Mouse (Mus musculus) left cerebral cortex, adult 9 months (tissue): ENCODE results near the gene Celf2.

Source experiments
- DNase-seq, 2 experiments: peaks; one replicate each; pipeline ENCODE4 v3.0.0; 2022; ENCODE audit warnings: low spot score in 2 of 2

Celf2 gene

DNA sequence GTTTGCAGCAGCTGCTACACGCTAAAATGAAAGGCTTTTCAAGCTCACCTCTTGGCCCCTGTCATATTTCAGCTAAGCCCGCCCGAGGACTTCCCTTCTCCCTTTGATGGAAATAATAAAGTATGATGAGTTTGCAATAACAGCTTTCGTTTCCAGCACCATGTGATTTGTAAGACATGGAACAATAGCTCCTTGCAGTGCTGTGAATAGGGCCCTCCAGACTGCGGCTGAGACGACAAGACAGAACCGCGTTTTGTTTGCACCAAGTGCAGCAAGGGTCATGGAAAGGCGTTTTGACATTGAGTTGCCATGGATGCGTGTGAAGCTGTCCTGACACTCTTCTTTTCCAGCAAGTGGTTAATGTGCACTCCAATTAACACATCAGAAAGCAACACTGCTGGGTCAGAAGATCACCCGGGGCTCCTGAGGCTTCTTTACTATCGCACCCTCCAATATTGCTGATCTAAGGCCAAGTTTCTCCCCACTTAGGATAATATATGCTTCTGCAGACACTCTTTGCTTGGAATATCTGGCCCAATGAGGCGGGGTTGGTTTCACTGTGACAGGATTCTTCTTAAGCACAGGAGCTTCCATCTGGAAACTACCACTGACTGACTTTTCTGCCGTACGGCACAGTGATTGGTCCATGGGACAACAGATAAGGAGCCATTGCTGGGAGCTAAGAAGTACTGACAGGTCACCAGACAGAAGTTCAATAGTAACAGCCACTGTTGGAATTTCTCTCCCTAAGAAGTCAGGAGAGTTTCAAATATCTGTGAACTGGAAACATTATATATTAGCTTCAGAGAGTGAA, 301.5 kb downstream of the Celf2 start:
- no peak for DNase-seq

- DNase-seq: no peak
These were observed 315.9 kb downstream of the Celf2 start for GRCm38 (mm10) chr2:7193413-7193812.

GRCm38 (mm10) chr2:7179186-7179585, 330.2 kb downstream of the Celf2 start:
- DNase-seq: no peak

DNA sequence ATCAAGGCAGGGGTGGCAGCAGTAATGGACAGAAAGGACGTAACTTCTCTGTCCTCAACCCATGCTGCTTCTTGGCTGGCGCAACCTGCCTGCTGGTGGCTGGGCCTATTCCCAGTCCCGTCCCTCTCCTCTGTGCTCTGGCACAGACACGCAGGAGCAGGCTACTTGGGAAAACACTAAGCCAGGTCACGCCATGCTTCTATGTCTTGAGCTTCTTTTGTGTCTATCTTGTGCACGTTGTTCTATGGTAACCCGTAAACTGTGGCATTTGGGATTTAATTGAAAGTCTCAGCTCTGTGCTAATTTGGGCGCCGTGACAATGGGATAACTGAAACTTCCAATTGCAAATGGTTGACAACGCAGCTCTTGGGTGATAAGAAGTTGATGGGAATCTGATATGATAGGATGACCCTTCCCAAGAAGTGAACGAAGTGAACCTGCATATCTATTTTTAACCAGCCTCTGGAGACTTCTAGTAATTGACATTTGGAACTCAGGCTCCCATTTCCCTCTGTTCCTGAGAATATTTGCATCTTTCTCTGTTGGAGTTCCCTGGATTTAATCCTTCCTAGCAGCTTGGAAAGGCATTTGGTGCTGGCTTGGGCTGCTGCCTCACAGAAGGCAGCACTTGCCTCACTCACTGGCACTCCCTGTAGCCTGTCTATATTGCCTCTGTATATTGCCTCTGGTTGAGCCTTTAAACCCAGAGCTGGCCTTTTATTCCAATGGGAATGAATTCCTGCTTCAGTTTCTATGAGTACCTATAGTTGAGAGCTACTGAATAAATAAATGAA, 335.9 kb downstream of the Celf2 start:
- DNase-seq: no peak

- DNase-seq: no peak
These were observed 338.2 kb downstream of the Celf2 start for GRCm38 (mm10) chr2:7171087-7171696.

DNA sequence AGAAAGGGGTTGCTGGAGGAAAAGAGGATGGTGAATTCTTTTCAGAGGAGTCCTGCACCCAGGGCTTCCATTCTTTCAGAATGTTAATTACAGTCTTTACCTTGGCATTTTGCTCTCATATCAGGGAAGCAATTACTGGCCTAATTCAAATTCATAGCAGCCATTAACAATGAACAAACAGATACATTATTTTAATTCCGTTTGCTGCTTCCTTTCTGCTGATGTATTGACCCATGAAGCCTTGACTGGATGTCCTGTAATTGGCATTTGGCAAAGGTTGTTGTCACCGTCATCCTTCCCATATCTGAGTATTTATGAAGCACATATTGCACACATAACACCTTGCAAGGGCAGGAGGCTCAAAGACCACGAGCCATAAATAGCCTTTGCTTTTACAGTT, 343.6 kb downstream of the Celf2 start:
- DNase-seq: no peak

- no peak for DNase-seq
These were observed 349.3 kb downstream of the Celf2 start for GRCm38 (mm10) chr2:7160108-7160507.

GRCm38 (mm10) chr2:7147303-7147702, 362.1 kb downstream of the Celf2 start:
- DNase-seq: no peak

GRCm38 (mm10) chr2:7145541-7146043, 363.8 kb downstream of the Celf2 start:
- DNase-seq: no peak

GRCm38 (mm10) chr2:7144871-7145270, 364.5 kb downstream of the Celf2 start:
- DNase-seq: no peak

DNA sequence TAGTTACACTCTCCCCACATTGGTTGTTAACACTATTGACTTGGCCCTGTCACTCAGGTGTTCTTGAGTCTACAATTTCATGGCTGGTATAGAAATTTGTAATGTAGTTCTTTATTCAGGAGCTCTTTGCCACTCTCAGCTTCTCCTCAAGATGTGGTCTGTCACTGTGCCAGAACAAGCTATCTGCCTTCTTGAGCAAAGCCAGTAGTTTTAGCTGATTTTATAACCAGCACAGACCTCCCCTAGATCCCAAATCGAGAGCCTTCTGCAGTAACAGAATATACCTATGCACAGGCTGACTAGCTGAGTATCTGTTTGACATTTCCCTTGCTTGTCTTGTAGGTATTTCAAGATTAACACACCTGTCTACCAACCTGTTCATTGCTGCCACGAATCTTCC, 386.0 kb downstream of the Celf2 start:
- DNase-seq: no peak

GRCm38 (mm10) chr2:7115801-7116200, 393.6 kb downstream of the Celf2 start:
- no peak for DNase-seq

- DNase-seq: no peak
These were observed 394.2 kb downstream of the Celf2 start for GRCm38 (mm10) chr2:7115161-7115560.

DNA sequence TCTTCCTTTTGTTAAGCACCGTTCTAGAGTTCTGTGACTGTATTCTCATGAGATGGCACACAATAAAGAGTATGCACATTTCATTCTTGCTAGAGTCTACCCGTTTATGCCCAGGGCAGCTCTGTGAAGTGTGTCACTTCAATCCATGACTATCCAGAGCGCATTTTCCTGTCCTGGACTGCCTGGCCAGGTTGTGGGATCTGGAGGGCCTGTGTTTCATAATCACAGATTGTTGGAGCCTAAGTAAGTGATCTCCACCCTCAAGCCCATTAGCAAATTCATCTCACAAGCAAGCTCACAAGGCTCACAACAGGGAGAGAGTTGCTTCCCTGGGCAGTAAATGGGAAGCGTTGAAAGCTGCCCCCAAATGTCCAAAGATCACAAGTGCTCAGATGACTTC, 395.6 kb downstream of the Celf2 start:
- DNase-seq: no peak

DNA sequence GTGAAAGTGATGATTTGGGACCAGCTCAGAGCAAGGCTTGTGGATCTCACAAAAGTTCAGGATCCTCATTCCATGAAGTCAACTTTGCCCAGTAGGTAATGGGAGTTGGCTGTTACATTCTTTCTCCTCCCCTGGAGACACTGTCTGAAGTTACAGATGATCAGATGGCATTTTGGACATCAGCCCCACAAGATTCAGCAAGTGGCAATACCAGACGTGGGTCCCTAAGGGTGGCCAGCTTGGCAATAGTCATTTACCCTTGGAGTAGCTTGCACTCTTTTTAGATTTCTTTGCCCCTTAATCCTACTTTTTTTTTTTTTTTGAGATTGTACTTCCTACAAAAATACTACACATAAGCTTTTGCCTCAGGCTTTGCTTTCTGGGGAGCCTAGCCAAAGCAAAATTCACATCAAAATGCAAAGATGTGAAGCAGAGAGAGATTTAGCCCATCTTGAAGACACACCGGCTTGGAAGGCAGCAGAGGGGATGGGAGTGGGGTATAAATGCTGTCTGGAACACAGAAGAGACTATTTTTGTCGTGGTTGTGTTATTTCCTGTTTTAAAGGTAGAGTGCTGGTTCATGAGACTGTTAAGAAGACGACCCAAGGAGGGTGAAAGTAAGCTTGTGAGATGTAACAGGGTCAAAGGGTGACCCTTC, 397.1 kb downstream of the Celf2 start:
- DNase-seq: no peak

DNA sequence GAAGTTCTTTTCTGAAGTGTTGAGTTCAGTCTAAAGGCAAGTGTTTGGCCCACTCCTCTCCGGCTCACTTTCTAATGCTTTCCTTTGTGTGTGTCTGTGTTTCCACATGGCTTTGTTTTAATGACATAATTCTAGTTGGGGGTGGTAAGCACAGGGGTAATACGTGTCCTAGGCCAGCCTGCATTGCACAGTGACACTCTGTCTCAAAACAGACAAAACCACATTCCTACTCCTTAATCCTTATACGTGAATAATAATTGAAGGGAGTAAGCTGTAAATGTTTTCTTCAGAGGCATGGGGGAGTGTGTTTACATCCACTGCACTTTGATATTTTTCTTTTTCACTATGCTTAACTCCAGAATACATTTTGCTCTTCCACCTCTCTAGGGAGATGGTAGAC, 415.9 kb downstream of the Celf2 start:
- no peak for DNase-seq

DNA sequence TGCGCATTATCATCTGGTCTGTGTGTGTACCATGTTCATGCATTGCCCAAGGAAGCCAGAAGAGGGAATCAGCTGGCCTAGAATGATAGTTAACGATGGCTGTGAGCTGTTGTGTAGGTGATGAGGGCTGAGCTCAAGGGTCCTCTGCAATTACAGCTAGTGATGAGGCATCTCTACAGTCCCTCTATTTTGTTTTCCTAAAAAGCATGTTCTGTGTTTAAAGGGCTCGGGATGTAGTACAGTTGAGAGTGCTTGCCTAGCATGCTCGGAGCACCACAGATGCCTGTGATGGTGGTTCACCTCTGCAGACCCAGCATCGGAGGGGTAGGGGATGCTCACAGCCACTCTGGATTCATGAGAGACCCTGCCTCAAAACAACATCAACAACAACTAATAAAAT, 416.7 kb downstream of the Celf2 start:
- no peak for DNase-seq

DNA sequence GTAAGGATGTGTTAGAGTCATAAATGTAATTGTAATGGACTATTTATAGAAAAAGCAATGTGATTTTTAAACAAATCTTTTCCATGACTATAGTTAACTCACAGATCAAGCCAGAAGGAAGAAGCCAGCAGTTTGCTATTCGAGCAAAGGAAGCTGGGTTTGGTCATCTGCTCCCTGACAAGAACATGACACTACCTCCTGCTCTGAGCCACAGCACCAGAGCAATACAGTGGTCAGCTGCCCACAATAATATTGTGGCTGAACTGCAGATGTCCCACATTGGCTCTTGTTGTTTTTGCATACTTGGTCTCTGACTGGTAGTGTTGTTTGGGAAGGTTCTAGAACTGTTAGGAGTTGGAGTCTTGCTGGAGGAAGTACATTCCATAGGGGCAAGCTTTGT, 418.9 kb downstream of the Celf2 start:
- no peak for DNase-seq

- DNase-seq: peak; percentile 38 to 60
These were observed 420.1 kb downstream of the Celf2 start for GRCm38 (mm10) chr2:7089069-7089834.

DNA sequence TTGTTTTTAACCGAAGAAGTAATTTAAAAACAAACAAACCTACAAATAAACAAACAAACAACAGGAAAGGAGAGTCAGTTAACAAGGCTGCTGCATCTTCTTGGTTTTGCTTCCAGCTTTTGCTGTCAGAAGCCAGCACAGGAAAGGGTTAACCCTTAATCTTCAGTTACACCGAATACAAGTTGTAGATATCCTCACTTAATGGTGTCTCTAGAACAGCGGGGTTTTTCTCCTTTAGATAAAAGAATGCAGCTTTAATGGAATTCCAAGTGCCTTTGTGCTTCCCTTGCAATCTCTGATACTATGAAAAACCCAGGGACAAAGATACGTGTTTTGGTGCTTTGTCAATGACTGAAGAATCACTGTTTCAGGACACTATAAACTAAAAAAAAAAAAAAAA, 420.8 kb downstream of the Celf2 start:
- DNase-seq: no peak

GRCm38 (mm10) chr2:7087480-7087879, 421.9 kb downstream of the Celf2 start:
- peak in 1 of 2 experiments; percentile 32 for DNase-seq
